Mouse (Mus musculus) liver, postnatal 0 days (tissue): ENCODE data around the gene Sult2b1.

Source experiments
- CTCF ChIP-seq: sonication (generic); IDR thresholded peaks from 2 replicates; pipeline ENCODE4 v1.5.1; 2016; ENCODE audit warnings: antibody characterized with exemption, low read depth
- EP300 ChIP-seq: IDR thresholded peaks from 2 replicates; pipeline ENCODE4 v1.6.1; 2016; ENCODE audit warnings: antibody characterized with exemption, low read depth, mild to moderate bottlenecking

GRCm38 (mm10) chr7:45833924-45834323 is 49.5 kb upstream of the Sult2b1 start:
- TF ChIP-seq CTCF (no peak), EP300 (no peak)
